Mouse (Mus musculus) testis, adult 2 months (tissue): ENCODE measurements around the gene Vat1.
A peak's percentile ranks its signal among the peaks of the same experiment; 100 is the strongest.

Source experiments
- CTCF ChIP-seq: fragments of 200-500 bp; IDR thresholded peaks from 2 replicates; pipeline ENCODE4 v1.5.1; 2012; ENCODE audit warnings: low read depth, mild to moderate bottlenecking, inconsistent platforms, low read length, moderate library complexity; ENCODE audit not compliant: control insufficient read depth, insufficient read depth, insufficient replicate concordance
- POLR2A ChIP-seq: fragments of 200-500 bp; IDR thresholded peaks from 2 replicates; pipeline ENCODE4 v1.6.1; 2012; ENCODE audit warnings: low read depth, mild to moderate bottlenecking, inconsistent platforms, low read length, moderate library complexity; ENCODE audit not compliant: control insufficient read depth

DNA sequence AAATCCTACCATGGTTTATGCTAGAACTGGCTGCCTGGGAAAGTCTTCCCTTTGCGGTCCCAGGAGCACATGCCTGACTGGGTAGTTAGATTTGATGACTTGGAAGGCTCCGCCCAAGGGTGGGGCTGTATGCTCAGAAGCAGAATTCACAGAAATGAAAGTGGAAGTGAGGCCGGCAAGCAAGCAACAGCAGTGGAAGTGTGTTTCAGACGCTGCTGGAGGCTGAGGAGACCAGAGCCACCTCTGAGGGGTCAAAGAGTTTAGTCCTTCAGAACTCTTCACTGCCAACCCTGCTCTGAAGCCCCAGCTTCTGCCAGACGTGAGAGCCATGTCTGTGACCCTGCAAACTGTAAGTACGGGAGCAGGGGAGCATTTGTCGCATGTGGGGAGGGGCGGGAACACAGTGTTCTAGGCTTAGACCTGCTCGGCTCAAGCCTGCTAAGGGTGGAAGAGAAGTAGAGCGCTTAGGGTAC lies 17.7 kb downstream of the Vat1 start, which contains the start of gene Ifi35:
- TF ChIP-seq CTCF (no peak), POLR2A (peak; percentile 38; the same call in 1 of the 2 replicates)
